8 mouse cellular contexts compared by ENCODE assay signal in the genomic region with DNA sequence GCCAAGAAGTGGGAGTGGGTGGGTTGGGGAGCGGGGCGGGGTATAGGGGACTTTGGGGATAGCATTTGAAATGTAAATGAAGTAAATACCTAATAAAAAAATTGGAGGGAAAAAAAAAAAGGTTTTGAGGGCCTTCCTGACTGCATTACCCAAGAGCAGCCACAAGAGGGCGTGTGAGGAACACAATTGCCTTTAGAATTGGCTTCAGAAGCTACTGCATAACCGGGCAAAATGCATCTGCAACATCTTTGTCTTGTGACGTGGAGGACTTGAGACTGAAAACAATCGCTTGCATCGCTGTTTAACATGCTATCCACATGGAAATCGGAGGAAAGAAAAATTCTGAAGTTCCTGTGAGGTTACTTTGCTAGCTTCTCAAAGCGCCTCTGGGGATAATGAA.
DNase-seq lines count a peak whose midpoint lies in the region; ATAC-seq lines count a peak whose summit lies in the region.

No protein-coding gene starts in this region.

- no peak overlapping the region for H3K9ac ChIP-seq in stomach, embryonic 16.5 days (ENCODE audit: low read length)

- H3K27ac ChIP-seq in stomach, embryonic 16.5 days (ENCODE audit: low read length): no peak overlapping the region

- no peaks in the 10 kb centered on the region for H3K4me1 ChIP-seq in stomach, embryonic 16.5 days (ENCODE audit: control insufficient read depth, insufficient read depth, low read length)

- 0 out of 2 replicates have a peak overlapping the region, but pooled peaks have one; percentile 20 for H3K4me2 ChIP-seq in stomach, embryonic 16.5 days (ENCODE audit: low read depth, low read length)

- WGBS in stomach, embryonic 16.5 days: 15% methylated on average over 9 of the region's 9 CpGs

- H3K27me3 ChIP-seq in stomach, embryonic 16.5 days (ENCODE audit: control insufficient read depth, insufficient read depth, low read length): no peaks in the 10 kb centered on the region

- DNase-seq in 3T3-L1 (ENCODE audit: low read depth, low spot score): peak; percentile 81
- peak; percentile 67 for DNase-seq in ES-CJ7 (ENCODE audit: low read depth, low spot score)
- DNase-seq in cerebellum, adult 9-11 months: peak; percentile 30
- peak; percentile 22 to 66 for DNase-seq in frontal cortex, postnatal 10 days (ENCODE audit: low spot score in 2 of 2)
- DNase-seq in layer of hippocampus, adult 9-10 months (ENCODE audit: low spot score): peak; percentile 39
- peak; percentile 35 for DNase-seq in lung, postnatal 36 days

- no peak for ATAC-seq in stomach, embryonic 16.5 days (ENCODE audit: insufficient read depth, low FRiP score)
- no peak for ATAC-seq in granulocyte monocyte progenitor cell, adult 5-6 weeks (replicated peaks; ENCODE audit: poor library complexity, severe bottlenecking)

- H3K36me3 ChIP-seq in stomach, embryonic 16.5 days (ENCODE audit: control insufficient read depth, insufficient read depth, low read length): no peaks in the 10 kb centered on the region

- H3K4me3 ChIP-seq in stomach, embryonic 16.5 days (replicated peaks; ENCODE audit: low read length): no peak overlapping the region

- H3K9me3 ChIP-seq in stomach, embryonic 16.5 days (replicated peaks; ENCODE audit: control insufficient read depth, low read length): no peaks in the 10 kb centered on the region

Comparison
In these comparisons a context has a peak if more than half of its experiments do, and no peak if none do; other contexts are left out.
1. DNase-seq: peak in every context shown above with its lines; median percentile 81 in 3T3-L1; 67 in ES-CJ7; 44 in frontal cortex, postnatal 10 days; 39 in layer of hippocampus, adult 9-10 months; 35 in lung, postnatal 36 days; 30 in cerebellum, adult 9-11 months.